Mouse (Mus musculus): ENCODE measurements at regions not wholly inside any gene's neighbourhood (a gene's known extent, or its start where the extent isn't known, plus 50 kb on each side); places are given as distances from the start of the nearest gene placed in this dataset.
"Not testable (repeated sequence)": the region's sequence is repeated elsewhere in the genome, so short reads cannot be mapped to it uniquely, and the experiment has no call there.

GRCm38 (mm10) chrX:42000622-42001171 is 58.8 kb upstream of the Xiap start:
- not testable (repeated sequence) for TF ChIP-seq USF1 (IDR thresholded peaks at IDR 0.05; ENCODE audit: low read depth, low read length); NELFE (IDR thresholded peaks at IDR 0.05; ENCODE audit: low read depth, low read length); CTCF (IDR thresholded peaks at IDR 0.05 in 2 of 3, conservative IDR thresholded peaks at IDR 0.05 in 1 of 3; ENCODE audit: control insufficient read depth in 1 of 3, insufficient read depth in 1 of 3, low read depth in 2 of 3, low read length in 3 of 3, poor library complexity in 1 of 3, severe bottlenecking in 1 of 3); RAD21 (IDR thresholded peaks at IDR 0.05; ENCODE audit: low read depth, low read length); MAX (IDR thresholded peaks at IDR 0.05; ENCODE audit: low read length); ZKSCAN1 (IDR thresholded peaks at IDR 0.05; ENCODE audit: low read depth, low read length); CHD1 (IDR thresholded peaks at IDR 0.05; ENCODE audit: low read depth, low read length); MAFK (IDR thresholded peaks at IDR 0.05; ENCODE audit: borderline replicate concordance, low read depth, low read length); KAT2A (conservative IDR thresholded peaks at IDR 0.05; ENCODE audit: low read depth, low read length); UBTF (IDR thresholded peaks at IDR 0.05; ENCODE audit: borderline replicate concordance, insufficient read depth, low read depth, low read length); USF2 (IDR thresholded peaks at IDR 0.05; ENCODE audit: borderline replicate concordance in 1 of 2, insufficient read depth in 1 of 2, low read depth in 1 of 2, low read length in 2 of 2)
- peak; percentile 68 to 83 for TF ChIP-seq EP300 (IDR thresholded peaks at IDR 0.05; ENCODE audit: low read depth in 1 of 2, low read length in 2 of 2)

Measured in MEL (cell line).